Mouse (Mus musculus) thymus, postnatal 0 days (tissue): Measurements from ENCODE around the gene Trpm8. TPM values are rescaled to one million over a fixed set of nuclear protein-coding genes. Genes with fewer than 3 reads are reported as not detected.

Experiments used
- DNase-seq: peaks from one replicate; pipeline ENCODE4 v3.0.0-alpha.2; 2015; ENCODE audit warnings: low spot score
- polyA plus RNA-seq: library from polyadenylated mRNA; unstranded; fragments of >200 nt; fragmentation: Nextera tagmentation; extraction: Ambion mirVana; gene quantifications from 2 replicates; pipeline ENCODE4 v1.2.1, GENCODE M21; 2015

Trpm8 gene
- polyA plus RNA-seq, 1 experiment from 2014 or later = not detected

DNA sequence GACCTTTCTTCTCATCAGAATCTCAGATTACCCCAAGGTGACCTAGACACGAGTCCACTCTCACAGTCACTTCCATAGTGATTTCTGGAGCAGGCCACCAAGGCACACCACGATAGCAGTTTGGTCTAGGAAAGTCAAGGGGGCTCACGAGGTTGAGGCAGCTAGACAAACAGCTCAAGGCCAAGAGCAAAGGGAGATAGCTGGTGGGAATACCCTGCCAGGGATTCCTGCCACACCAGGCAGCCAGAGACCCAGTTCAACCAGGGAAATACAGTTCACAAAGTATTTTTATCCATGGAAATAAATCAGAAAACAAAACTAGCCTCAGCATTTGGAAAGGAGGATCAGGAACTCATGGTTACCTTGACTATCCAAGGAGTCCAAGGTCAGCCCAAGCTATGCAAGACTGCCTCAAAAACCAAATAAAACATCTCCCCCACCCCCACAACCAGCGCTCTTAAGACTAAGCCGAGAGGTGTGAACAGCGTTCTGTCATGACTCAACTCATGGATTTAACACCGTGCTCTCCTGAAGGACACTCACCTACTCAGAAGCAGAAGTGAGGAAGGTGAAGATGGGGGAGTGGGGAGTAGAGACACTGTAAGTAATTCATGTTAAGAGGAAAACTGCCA is 13.1 kb upstream of the Trpm8 start:
- DNase-seq = no peak

DNA sequence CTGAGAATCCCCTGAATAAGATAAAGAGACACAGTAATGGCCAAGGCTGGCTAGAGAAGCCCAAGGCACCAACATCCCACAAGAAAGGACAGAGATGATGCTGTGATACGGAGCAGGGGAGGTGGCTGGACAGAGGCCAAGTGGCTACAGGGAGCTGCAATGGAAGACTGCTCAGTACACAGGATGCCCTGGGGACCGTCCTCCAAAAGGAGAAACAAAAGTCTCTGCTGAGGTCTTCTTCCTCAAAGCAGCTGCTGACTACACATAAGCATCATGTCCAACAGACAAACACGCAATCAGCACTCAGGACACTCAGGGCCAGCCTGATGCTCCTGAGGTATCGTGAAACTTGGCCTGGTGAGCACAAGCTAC is 12.6 kb upstream of the Trpm8 start:
- DNase-seq = no peak

DNA sequence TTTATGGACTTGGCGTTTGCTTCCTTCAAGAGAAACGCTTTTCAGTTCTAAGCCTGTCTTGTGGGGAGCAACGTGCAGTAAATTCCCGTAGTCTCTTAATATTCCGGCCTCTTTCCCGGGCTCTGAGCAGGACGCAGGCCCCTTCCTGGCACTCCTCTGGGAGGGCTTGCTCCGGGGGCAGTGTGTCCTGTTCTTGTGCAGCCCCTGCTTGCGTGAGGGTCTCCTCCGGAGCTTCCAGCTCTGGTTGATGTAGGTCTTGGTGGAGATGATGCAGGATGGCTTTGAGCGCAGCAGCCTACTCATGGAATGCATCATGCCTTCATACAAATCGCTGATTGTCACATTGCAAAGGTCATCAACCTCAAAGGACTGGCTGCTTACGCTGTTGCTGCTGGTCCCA is 11.3 kb upstream of the Trpm8 start:
- DNase-seq = no peak

DNA sequence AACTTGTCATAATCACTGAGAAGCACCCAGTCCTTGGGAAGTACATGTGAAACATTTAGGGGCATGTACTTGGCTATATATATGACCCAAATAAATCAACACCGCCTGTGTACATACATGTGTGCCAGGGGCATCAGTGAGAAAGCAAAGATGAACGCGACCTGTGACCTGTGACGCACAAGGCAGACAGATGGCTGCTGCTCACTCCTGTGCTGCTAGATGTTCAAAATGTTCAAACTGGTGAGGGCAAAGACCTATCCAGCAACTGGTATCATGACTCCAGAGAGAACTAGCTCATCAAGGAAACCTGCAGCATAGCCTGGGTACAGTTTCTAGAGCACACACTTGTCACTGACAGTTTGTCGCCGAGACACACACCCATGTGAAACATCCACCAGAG is 10.0 kb upstream of the Trpm8 start:
- DNase-seq = no peak

DNA sequence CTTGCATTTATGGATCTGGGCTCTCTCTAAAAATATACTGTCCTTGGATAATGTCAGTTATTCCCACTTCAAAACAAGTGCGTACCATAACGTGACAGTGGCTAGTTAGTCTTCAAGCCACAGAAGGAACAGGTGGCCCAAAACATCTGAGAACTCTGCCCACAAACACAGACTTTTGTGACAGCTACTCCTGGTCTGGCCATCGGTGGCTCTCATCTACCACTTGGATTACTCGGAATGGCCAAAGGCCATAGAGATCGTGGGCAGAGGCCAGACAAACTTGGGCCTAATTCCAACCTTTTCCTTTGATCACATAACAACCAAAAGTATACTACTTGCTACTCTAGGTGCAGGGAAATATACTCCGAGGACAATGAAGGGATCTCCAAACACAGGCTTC is 9.4 kb upstream of the Trpm8 start:
- no peak for DNase-seq

DNA sequence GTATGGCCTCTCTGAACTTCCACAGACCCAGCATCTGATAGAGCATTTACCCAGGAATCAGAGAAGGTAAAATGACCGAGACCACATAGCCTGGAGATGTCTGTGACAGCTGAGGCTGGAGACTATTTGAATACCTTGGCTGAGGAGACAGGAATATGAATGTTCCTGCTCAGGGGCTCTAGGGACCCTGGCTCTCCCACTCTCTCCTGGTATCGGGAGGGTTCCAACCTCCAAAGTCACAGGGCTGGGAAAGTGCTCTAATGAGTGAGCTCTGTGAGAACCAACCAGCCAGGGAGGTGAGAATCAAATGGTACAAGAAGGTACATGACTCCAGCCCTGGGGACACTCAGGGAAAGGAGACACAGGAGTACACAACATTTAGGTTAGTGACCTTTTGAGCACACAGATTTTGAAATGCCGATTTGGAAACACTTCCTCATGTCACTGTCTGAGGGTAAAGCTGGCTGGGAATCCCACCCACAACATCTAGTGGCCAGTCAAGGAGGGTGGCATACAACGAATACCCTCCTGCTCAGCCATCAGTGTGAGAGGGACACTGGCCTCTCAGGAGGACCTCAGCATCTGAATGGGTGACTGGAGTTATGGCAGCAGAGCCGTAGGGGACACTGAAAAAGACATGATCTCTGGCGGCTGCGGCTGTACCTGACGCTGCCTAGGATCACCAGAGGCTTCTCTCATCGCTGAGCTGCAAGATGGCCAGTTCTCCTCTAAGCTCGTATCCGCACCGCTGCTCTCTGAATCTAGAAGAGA is 7.7 kb upstream of the Trpm8 start:
- no peak for DNase-seq

DNA sequence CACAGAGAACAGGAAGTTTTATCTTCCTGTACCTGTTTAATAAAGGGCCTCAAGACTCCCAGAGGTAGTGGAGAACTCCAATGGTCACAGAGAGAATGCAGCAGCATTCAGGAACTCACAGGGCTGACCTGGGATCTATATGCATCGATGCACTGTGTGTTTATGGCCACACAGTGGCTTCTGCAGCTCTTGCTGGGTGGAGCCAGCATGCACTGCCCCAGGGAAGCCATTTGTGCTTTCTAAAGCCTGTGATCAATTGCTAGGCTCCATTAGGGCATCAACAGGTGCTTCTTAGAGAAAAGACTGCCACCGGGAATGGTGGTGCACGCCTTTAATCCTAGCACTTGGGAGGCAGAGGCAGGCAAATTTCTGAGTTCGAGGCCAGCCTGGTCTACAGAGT is 4.6 kb upstream of the Trpm8 start:
- no peak for DNase-seq

DNA sequence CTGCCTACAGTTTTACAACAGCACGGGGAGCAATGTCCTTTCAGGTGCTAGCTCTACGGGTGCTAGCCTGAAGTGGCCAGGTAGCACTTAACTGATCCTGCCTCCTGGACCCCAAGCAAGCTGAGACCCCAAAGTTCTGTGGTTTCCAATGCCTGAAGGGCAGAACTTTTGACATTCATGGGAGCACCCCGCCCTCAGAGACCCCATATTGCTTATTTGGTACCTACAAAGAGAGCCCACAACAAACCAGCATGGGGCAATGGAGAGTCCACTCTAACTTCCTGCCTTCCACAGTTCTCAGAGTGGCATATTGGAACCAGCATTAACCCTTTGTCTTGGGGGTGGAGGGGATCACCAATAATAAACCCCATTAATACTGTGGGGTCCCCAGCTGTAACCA is 4.1 kb upstream of the Trpm8 start:
- DNase-seq = no peak

DNA sequence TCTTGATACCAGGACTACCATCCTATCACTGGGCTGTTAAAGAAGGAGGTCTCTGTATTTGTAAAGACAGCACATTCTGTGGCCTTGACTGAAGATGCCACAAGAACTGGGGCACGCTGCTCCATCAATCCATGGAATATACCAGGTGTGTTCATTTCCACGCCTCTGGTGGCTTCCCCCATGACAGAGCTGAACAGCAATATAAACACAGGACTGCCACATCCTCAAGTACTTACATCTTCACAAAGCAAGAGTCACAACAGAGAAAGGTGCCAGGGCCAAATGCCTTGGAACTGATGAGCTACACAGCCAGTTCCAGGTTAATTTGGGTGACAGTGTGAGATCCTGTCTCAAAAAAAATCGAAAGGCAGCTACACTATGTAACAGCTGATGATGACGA is 3.6 kb upstream of the Trpm8 start:
- DNase-seq = no peak

DNA sequence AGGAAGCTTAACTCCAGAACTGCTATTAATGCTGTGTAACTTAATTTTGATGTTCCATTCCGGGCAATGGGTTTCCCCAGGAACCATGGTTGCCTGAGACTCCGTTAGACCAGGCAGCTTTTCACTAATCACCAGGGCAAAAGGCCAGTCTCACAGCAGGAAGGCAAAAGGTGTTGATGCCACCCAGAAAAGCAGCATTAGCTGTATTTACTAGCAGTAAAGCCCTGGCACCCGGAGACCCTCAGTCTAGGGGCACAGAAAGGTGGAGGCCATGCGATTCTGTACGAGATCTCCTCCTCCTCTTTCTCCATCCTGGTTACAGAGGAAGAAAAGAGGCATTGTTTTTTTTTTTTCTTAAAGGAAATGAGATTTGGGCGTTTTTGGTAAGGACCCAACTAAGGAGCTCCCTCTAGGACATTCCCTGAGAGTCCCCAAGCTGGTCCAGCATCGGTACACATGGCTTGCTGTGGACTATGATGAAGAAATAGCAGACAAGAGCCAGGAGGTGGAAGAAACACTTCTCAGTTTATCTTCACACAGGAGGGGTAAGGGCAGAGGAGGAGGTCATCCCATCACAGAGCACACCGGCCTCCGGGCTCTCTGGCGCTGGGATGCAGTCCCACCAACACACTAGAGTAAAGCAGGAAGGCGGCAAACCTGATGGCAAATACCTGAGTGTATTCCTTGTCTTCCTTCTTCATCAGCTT is 2.9 kb upstream of the Trpm8 start:
- no peak for DNase-seq

DNA sequence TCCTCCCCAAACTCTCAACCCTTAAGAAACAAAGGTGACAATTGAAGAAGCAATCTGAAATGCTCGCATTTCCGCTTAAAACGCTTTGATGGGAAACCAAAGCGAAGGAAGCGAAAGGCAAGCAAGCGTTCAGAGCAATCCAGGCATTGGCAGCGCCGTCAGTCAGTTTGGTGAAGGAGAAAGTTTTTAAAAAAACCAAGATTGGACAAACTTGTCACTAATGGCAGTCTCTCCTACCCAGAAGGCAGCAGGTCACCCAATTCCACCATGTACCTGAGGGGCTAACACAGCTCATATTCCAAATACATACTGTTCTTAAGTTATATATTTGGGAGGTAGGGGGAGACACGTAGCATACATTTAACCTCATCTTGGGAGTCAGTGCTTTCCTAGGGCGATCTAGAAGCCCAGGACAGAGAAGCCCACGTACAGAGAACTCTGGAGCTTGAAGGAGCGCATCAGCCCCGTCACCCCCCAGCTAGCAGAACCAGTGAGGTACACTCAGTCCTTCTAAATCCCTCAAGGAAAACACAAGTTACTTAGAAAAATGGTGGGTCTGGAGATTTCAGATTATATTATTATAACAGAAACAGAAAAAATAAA is 2.3 kb upstream of the Trpm8 start:
- no peak for DNase-seq

DNA sequence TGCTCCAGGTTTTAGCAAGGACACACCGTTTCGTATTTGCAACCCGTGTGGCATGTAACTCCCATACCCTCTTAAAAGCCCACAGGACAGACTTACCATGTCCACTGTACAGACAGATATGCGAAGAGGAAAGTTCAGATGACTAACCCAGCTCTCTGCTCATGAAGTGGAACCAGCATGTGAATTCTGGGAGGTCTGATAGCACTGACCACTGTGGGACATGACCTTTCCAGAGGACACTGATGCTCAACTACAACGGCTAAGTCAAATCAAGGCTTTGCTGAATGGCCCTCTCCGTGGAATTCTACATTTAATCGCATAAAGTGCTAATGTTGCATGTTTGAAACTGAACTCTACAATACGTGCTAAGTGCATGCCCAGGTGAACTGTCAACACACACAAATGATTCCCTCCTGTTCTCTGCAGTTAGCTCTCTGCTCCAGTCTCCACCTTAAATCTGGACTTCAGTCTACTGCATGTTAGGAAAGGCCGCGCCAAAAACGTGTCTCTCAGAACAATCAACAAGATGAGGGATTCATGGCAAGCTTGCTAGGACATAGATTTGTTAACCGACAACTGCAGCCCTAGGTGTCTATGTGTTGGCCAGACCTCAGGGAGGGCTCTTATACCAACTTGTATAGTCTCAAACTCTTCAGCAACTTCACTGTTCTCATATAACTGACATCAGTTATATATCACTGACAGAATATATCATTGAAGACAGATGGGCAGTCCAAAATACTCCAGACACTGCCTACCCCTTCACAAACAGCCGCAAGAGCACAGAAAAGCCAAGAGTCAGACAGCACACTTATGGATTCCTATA is 1.6 kb upstream of the Trpm8 start:
- DNase-seq = no peak

DNA sequence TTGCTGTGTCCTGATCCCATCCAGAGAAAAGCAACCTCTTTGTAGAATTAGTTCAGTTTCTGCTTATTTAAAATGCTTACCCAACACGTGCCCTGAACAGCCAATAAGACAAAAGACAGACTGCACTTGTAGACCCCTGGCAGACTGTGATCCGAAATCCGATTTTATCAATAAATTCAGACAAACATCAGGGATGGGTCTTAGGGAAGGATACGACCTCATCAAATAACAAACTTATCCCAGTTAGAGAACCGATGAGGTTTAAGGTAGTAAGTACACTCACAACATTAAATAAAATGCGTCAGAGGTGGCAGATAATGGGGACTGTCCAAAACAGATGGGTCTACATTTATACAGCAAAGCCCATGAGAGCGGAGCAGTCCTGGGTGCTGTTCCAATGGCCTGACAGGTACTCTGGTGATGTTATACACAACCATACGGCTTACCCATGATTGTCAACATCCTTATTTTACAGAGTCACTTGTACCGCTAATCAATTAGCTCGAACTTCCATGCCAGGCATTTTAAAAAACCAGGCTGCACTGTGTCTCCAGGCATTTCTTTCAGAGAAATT is 850 bp upstream of the Trpm8 start:
- DNase-seq = no peak

DNA sequence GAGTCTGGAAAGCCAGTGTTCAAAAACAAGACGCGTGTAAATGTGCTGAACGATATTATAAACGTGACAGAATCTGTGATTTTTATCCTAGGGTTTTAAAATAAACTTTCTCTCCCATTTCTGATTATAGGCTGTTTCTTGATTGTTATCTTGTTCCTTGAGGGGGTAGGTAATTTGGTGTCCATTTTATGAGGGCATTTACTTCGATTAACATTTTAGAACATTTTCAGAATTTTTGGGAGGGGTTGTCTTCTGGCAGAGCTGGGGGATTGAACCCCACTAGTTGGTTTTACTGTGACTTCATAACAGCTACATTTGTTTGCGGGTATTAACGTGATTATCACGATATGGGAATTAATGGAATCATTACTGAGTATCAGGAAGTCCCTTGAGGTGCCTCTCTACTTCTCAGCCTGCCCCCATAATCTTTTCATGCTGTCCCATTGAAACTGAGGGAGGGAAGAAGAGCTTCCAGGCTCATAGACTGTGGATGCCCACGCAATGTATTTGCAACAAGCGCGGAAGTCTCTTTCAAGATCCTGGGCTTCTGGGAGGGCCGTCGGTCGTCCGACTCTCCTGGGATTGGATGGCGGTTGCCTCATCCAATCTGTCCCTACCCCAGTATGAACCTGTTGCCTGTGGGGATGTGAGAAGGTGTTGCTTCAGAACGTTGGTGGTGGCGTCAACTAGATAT is 504 bp downstream of the Trpm8 start:
- no peak for DNase-seq

DNA sequence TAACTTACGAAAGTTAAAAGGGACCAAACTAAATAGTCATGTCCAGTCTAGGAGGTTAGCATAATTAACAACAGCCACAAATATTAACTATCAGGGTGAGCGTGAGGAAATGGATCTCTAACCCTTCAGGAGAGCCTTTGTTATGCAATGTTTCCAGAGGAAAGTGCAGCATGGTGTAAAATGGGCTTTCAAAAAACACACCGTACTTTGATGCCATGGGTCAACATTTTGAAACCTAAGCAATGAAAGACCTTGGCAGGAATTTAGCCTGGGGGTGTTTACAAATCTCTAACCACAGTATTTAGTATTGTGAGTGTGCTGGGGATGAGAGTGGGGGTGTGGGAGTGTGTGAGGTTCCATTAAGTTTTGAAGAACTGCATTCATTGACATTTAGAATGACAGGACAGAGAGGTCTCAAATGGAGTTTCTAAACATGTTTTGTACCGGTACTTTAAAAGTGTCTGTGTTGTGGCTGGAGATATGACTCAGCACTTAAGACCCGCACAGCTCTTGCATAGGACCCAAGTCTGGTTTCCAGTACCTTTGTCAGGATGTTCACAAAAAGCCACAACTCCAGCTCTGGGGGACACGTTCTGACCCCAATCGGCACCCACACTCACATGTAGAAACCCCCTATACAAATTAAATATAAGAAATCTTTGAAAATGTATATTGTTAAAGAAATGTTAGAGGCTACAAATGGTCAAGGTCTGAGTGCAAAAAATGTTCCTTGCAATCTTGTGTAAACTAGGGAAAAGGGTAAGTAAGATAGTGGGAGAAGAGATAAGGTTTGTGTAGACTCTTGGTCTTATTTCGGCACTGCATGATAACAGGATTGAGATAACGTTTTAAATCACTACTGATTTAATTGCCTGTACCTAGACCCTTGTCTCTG is 1.9 kb downstream of the Trpm8 start:
- DNase-seq = no peak

DNA sequence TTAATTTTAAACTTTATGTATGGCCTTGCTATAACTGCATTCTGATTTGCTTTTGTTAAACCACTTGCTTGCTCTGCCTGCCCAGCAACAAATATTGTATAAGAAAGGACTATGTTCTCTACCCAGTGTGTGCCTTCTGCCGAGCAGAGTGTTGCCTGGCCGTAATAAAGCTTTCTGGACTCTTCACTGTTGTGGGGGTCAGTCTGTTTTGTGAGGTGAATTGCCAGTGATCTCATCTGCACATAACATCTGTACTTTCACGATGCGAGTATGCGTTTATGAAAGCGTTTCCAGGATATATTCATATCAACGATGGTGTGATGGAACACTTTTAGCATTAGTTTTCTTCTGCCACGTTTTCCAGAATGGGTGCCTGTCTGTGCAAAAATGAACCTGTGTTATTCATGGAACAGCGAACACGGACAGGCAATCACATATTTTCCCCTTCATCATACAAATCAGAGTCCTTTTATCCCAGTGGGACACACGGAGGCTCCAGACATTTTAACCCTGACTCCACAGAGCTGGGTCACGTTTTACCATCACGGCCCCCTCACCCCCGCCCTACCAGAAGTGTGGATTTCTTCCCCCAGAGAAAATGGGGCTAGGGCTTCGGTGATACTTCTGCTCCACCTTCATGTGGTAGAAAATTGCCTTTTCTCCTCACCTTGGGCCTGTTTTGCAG is 2.7 kb downstream of the Trpm8 start:
- DNase-seq = no peak

DNA sequence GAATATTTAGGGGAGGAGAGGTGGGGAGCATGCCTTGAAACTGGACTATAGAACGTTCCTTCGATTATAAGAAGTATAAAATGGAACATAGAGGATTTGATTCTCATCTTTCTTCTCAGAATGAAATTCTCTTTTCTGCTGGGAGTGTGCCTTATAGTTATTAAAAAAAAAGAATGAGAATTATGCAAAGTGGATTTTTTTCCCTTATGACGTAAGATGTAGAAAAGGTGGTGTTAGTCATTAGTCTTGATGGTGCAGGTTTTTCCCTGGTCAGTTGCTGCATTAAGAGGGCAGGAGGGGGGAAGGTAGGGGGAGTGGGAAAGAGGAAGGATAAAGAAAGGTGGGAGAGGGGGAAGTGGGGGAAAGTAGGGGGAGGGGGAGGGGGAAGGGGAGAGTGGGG is 4.8 kb downstream of the Trpm8 start:
- no peak for DNase-seq

DNA sequence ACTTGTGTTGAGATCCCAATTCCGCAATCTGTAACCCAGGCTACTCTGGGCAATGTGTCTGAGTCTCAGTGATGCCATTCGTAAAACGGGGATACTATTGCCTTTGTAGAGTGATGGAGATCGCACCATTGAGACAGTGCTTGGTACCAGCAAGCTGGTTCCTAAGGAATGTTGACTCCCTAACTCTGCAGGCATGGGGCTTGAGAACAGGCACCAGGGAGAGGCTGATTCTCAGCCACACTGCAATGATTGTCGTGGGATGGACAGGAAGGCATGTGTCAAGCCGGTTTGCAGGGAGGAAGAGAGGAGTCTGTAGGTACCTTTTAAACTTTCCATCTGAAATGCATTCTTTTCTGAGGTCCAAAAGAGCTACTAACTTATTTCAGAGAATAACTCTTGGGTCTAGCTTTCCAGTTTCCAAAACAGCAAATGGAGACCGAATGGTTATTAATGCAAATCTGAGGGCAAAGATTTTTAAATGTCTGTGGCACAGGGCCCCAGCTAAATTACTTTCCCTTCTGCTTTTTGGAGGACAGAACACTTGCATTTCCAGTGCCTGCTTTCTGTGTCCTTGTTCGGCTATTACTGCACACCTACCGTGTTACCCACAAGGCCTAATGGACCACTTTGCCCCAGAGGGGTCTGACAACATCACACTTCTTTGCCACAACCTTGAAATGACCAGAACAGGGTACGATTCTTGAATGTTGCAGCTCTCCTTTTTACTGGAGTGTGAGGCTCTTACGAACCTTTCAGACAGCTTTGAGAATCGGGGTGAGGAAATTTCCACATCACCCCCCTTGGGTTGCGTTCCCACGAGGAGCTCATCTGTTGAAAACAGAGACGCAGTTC is 6.1 kb downstream of the Trpm8 start:
- no peak for DNase-seq
